ENCODE assay signal across 8 mouse cellular contexts in genomic region chr12:78227021-78227932, GRCm38 (mm10). TPM values are rescaled to one million over a fixed set of nuclear protein-coding genes. Genes with fewer than 3 reads are reported as not detected.
DNase-seq lines count a peak whose midpoint lies in the region; ATAC-seq lines count a peak whose summit lies in the region.

No protein-coding gene starts in this region.

- ATAC-seq in intestine, embryonic 15.5 days = peak; percentile 35
- peak; percentile 57 for ATAC-seq in midbrain, embryonic 11.5 days (ENCODE audit: low FRiP score)
- ATAC-seq in inflammation-experienced regulatory T-cells, adult 6 months = no peak

- no peaks in the 10 kb centered on the region for H3K27me3 ChIP-seq in intestine, embryonic 15.5 days (replicated peaks)
- H3K27me3 ChIP-seq in midbrain, embryonic 11.5 days (ENCODE audit: control insufficient read depth, insufficient read depth, low read length) = no peaks in the 10 kb centered on the region

- peak; percentile 23 for DNase-seq in T-cell, adult 2 months (ENCODE audit: low spot score)
- peak; percentile 56 to 60 for DNase-seq in cerebellum, postnatal 36 days
- DNase-seq in gastrocnemius, postnatal 25 days = peak; percentile 36
- DNase-seq in left cerebral cortex, postnatal 4 days = peak; percentile 57
- DNase-seq in midbrain, embryonic 11.5 days (ENCODE audit: low spot score, missing footprints) = peak; percentile 92
- peak; percentile 10 for DNase-seq in skeletal muscle tissue, adult 2 months (ENCODE audit: low read depth, low spot score)

- peak overlapping the region; percentile 100 for H3K27ac ChIP-seq in intestine, embryonic 15.5 days
- peak overlapping the region; percentile 97 for H3K27ac ChIP-seq in midbrain, embryonic 11.5 days (ENCODE audit: low read depth, low read length)

- intact Hi-C loops in left cerebral cortex, postnatal 4 days (cut with DNase I) = loop anchor here (10.0 kb wide), 2 partner anchors 132 to 638 kb away; partner anchors contain the start of genes Atp6v1d and Eif2s1

- H3K9me3 ChIP-seq in intestine, embryonic 15.5 days = no peaks in the 10 kb centered on the region
- H3K9me3 ChIP-seq in midbrain, embryonic 11.5 days (ENCODE audit: control insufficient read depth, low read length) = no peaks in the 10 kb centered on the region

- H3K9ac ChIP-seq in intestine, embryonic 15.5 days = peak overlapping the region; percentile 86
- H3K9ac ChIP-seq in midbrain, embryonic 11.5 days (ENCODE audit: low read length) = peak overlapping the region; percentile 83

- no peaks in the 10 kb centered on the region for H3K36me3 ChIP-seq in intestine, embryonic 15.5 days
- no peaks in the 10 kb centered on the region for H3K36me3 ChIP-seq in midbrain, embryonic 11.5 days (ENCODE audit: control insufficient read depth, insufficient read depth, low read length)

- H3K4me1 ChIP-seq in intestine, embryonic 15.5 days (replicated peaks) = 0 out of 2 replicates have a peak, but pooled peaks cover 2% of the 10 kb centered on the region
- H3K4me1 ChIP-seq in midbrain, embryonic 11.5 days (ENCODE audit: control insufficient read depth, insufficient read depth, low read length) = peaks cover 5% of the 10 kb centered on the region; the same call in 1 of the 2 replicates

- H3K4me2 ChIP-seq in intestine, embryonic 15.5 days (replicated peaks) = peak overlapping the region; percentile 76
- peak overlapping the region; percentile 71 for H3K4me2 ChIP-seq in midbrain, embryonic 11.5 days

- peak overlapping the region; percentile 93 for H3K4me3 ChIP-seq in intestine, embryonic 15.5 days (replicated peaks)
- H3K4me3 ChIP-seq in midbrain, embryonic 11.5 days (ENCODE audit: low read depth, low read length) = peak overlapping the region; percentile 93

- WGBS in intestine, embryonic 15.5 days = under 1% methylated on average over 53 of the region's 57 CpGs
- under 1% methylated on average over 48 of the region's 57 CpGs for WGBS in midbrain, embryonic 11.5 days

RNA-seq across cellular contexts. Expression of gene Gphn, which starts 1.1 kb away (rescaled TPM):
- 10 to 100 TPM; 29.2 to 30.1 TPM for total RNA-seq in gastrocnemius, postnatal 25 days (2021)
- polyA plus RNA-seq in intestine, embryonic 15.5 days (2015; fragmentation: Nextera tagmentation; extraction: Ambion mirVana) = 15.3 and 18.6 TPM in 2 replicates
- total RNA-seq in left cerebral cortex, postnatal 4 days (2021) = 10 to 100 TPM; 71.0 to 72.7 TPM
- 19.8 and 20.7 TPM in 2 replicates for polyA plus RNA-seq in midbrain, embryonic 11.5 days (2014; fragmentation: Nextera tagmentation; extraction: Ambion mirVana)
- polyA plus RNA-seq in inflammation-experienced regulatory T-cells, adult 6 months (2017; shearing (Covaris generic)) = 10 to 100 TPM; 10.1 to 18.0 (median 11.4) TPM

RNA-seq across cellular contexts. Expression of gene Gm6657, which starts 33.2 kb away (rescaled TPM):
- total RNA-seq in gastrocnemius, postnatal 25 days (2021) = not detected
- polyA plus RNA-seq in intestine, embryonic 15.5 days (2015; fragmentation: Nextera tagmentation; extraction: Ambion mirVana) = not detected in 2 replicates
- total RNA-seq in left cerebral cortex, postnatal 4 days (2021) = not detected
- polyA plus RNA-seq in midbrain, embryonic 11.5 days (2014; fragmentation: Nextera tagmentation; extraction: Ambion mirVana) = not detected in 2 replicates
- polyA plus RNA-seq in inflammation-experienced regulatory T-cells, adult 6 months (2017; shearing (Covaris generic)) = not detected

Comparison
In these comparisons a context has a peak if more than half of its experiments do, and no peak if none do; other contexts are left out.
1. DNase-seq: peak in every context shown above with its lines; median percentile 92 in midbrain, embryonic 11.5 days; 58 in cerebellum, postnatal 36 days; 57 in left cerebral cortex, postnatal 4 days; 36 in gastrocnemius, postnatal 25 days; 23 in T-cell, adult 2 months; 10 in skeletal muscle tissue, adult 2 months.